Mouse (Mus musculus) fibroblast of lung, adult 2 months (primary cell): Measurements from ENCODE around the gene Atp6v1e2.

Experiments used
- DNase-seq: peaks from one replicate; pipeline ENCODE4 v3.0.0-alpha.2; 2011; ENCODE audit warnings: low read depth

Gene Atp6v1e2

DNA sequence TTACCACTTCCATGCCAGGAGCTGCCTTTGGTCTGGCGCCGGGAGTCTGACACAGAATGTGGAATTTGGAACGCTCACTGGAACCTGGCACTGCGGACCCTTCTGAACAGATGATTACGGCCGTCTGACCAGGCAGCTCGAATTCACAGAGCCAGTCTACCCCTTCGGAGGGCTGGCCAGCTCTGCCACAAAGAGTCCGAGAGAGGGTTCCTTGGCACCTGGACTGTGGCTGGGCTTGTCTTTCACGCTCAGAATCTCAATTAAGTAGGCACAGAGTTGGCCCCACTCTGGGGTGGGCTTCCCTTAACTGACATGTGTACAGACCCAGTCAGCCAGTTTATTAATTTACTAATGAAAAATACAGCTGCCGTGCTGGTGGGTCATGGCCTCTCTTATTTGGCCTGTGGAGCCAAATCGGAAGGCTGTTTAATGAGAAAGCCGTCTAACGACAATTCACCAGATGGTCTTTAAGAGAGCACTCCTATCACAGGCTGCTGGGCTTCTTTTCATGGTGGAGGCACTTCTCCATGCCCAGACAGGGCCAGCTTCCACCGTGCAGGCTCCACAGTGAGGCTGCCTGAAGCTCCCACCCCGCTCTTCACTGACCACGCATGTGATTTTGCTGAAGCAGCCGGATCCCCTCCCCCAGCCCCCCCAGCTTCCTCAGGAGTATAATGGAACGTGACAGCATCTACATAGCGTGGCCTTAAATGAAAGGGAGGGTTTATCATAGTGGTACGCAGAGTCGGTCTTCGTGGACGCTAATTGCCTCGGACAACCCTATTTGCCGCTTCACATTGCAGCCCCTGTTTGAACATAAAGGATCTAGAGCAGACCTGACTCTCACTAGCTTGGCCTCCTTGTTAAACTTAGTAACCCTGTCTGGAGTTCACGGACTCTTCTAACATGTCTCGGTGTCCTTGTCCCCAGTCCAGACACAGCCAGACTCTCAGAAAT is at the start of gene Atp6v1e2:
Atp6v1e2 (minus strand) TSS at position 58 of the 957 bp plus-strand sequence.
- no peak for DNase-seq

DNA sequence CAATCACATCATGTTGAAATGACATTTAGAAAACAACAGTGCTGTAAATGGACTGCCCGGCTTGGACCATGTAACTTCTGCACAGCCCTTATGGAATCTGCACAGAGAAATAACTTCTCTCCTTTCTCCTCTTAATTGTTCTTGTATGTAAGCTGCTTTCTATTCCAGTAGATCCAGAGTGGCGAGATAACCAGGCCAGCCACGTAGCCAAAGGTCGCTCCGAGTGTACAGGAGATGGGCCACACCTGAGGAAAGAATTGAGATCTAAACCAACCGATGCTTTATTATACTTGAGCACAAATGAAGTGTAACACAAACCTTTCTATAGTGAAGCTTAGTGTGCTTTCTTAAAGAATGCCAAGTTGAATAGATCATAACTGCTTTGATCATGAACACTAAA is 49.6 kb upstream of the Atp6v1e2 start:
- DNase-seq, result no peak

DNA sequence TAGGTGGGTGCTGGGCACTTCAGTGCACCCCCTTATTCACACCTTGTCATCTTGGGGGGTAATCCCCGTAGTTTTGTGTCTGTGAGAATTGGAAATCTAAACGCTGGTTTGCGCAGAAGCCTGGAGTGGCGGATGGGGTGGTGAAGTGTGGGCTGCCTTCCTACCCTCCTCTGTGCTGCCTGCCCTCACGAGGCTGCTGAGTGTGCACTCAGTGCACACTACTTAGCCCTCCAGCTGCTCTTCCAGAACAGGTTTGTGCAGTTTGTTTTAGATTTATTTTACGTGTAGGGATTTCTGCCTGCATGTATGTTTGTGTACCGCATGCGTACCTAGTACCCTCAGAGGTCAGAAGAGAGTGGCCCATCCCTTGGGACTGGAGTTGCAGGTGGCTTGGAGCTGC is 43.6 kb upstream of the Atp6v1e2 start:
- DNase-seq, result no peak

DNA sequence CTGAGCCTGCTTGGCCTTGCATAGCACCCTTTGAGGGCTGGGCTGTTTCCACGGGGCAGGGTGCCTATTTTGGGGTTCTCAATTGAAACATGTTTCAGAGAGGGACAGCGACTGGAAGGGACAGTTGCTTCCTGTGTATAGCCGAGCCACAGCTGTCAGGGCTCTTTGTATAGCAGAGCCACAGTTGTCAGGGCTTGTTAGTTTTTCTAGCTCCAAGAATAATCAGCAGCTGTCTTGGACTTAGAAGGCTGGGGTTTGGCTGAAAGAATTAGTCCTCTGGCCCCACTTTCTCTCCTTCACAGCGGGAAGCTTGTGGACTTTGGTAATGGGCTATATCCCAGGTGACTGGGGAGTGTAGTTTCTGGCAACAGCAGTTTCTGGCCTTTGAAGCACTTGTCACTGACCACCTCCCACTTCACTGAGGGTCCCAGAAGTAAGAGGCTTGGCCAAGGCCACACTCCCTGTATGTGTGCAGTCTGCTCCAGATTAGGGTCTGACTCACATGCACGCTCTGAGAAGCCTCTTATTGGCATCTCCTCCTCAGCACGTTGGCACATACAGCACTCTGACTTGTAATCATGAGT is 41.0 kb upstream of the Atp6v1e2 start:
- DNase-seq, result peak; percentile 54

DNA sequence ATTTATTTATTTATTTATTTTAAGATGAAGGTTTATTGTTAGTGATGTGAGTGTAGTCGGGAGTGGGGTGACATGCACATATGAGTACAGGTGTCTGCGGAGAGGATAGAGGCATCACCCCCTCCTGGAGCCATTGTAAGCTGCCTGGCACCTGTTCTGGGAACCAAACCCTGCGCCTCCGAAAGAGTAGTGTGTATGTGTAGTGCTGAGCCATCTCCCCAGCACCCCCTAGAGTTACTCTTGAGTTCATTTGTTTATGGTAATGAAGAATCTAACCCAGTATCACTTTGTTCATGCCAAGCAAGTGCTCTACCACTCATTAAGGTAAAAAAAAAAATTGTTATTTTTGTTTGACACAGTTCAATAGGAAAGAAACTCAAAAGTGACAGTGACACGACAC is 40.5 kb upstream of the Atp6v1e2 start:
- DNase-seq, result no peak

DNA sequence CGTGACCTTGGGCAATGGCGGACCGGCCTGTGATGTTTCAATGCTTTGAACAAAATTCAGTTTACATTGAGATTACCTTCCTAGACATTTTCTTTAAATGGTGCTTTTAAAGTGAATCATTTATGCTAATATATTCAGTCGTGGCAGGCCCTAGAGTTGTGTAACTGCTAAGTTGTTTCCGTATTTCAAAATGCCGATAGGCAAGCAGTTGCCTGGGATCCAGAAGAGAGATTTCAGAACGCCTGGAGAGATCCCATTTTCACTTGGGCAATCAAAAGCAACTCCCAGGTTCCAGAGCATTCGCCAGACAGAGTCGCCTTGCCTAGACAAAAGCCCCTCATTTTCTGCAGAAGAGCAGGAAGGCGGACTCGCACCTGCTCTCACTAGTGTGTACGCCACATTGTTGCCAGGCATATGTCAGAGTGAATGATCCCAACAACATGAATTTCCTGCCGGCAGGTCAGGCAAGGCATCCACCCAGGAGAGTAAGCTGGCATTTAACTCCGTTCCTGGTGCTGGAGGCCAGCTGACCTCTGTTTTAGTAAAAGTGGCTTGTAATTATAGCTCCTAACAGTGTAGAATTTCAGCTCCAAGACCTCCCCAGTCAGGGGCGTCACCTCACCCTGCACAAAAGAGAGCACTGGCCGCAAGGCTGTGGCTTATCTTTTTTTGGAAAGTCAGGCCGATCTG is 38.9 kb upstream of the Atp6v1e2 start:
- DNase-seq, result peak; percentile 36

DNA sequence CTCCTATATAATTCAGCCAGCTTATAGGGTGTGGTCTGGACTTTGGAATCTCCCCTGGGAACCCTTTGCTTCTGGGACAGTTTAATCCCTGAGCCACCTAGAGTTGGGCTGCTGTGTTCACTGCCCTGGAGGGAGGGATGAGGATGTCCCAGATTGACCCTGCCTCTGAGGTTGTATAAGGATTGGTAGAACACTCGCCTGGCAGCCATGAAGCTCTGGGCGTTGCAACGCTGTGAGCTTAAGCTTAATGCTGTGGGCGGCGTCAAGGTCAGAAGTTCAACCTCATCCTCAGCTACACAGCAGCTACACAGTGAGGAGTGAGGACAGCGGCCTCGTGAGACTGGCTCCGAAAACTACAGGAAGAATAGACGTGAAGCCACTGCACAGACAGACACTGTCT is 34.8 kb upstream of the Atp6v1e2 start:
- no peak for DNase-seq

DNA sequence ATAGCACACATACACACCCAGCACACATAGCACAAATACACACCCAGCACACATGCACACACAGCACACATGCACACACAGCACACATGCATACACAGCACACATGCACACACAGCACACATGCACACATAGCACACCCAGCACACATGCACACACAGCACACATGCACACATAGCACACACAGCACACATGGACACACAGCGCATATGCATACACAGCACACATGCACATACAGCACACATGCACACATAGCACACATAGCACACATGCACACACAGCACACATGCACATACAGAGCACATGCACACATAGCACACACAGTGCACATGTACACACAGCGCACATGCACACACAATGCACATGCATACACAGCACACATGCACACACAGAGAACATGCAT is 34.0 kb upstream of the Atp6v1e2 start:
- no peak for DNase-seq

DNA sequence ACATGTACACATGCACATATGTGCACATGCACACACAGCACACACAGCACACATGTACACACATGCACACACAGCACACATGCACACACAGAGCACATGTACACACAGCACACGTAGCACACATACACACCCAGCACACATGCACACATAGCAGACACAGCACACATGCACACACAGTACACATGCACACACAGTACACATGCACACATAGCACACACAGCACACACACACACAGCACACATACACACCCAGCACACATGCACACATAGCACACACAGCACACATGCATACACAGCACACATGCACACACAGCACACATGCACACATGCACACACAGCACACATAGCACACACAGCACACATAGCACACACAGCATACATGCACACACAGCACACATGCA is 33.5 kb upstream of the Atp6v1e2 start:
- no peak for DNase-seq

DNA sequence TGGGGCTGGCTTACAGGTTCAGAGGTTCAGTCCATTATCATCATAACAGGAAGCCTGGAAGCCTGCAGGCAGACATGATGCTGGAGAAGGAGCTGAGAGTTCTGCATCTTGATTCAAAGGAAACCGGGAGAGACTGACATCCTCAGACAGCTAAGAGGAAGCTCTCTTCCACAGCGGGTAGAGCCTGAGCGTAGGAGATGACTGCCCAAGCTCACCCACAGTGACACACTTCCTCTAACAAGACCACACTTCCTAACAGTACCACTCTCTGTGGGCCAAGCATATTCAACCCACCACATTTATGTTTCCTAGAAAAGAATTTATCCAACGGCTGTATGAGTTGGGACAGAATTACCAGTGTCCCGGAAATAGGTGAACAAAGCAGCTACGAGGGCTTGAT is 30.8 kb upstream of the Atp6v1e2 start:
- no peak for DNase-seq

DNA sequence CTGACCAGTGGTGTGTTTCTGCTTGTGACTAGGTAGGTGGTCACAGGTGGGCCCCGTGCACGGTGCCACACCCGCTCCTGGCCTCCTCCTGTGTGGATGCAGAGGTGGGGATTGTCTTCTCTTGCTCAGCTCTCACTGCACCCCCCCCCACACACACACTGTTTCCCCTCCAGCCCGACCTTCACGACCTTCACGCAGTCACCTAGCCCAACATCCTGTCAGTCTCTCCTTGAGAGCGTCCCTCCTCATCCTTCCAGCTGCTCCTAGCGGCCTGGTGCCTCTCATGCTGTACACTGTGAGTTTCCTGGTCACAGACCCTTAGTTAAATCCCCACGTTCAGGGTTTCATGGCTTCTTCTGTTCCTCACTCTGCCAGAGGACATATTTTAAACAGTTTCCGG is 28.7 kb upstream of the Atp6v1e2 start:
- no peak for DNase-seq

DNA sequence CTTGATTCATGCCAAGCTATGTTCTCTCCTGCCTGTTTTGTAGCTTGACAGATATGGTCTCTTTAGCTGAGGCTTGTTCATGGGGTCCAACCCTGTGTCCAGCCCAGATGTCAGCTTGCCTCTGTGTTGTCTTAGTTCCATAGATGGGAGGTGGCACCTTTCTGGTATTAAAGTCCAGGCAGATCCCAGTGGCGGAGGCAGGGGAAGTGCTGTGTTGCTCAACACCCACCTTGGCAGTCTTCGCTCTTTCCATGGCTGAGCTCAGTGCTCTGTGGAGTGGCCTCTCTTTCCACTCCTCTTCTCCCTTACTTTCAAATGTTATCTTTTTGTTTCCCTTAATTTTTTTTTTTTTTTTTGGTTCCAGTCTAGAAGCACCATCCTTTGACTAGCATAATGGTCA is 25.4 kb upstream of the Atp6v1e2 start:
- no peak for DNase-seq

DNA sequence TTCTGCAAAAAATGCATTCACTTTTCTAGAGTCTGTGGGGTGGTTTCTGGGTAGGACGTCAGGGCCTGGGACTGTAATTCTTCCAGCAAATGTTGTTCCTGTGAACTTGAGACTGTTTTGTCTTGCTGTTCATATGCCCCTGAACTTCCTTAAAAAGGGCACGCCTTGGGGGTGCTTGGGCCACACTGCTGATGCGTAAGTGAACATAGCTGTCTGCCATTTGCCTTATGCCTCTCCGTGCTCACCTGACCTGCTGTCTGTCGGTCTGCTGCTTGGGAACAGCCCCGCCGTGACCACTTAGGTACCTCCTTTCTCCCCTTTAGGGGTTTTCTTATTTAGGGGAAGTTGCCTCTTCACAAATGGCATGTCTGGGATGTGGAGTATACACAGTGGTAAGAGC is 24.2 kb upstream of the Atp6v1e2 start:
- no peak for DNase-seq

DNA sequence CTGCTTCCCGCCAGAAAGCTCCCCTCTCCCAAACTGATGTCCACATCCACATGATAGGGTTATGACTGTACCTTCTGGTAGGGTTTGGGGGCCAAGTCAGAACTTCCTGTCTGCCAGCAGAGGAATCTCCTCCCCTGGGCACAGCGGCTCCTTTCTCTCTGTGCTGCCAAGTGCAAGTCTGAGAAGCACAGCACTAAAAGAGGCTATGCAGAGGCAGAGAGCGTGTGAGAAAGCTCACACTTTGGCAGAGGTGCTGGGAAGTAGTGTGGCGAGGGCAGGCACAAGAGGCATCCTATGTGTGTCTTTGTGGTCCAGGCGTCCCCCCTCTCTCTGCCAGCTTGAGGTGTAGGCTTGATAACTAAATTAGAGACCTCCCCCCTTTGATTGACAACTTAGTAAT is 23.3 kb upstream of the Atp6v1e2 start:
- DNase-seq, result no peak

DNA sequence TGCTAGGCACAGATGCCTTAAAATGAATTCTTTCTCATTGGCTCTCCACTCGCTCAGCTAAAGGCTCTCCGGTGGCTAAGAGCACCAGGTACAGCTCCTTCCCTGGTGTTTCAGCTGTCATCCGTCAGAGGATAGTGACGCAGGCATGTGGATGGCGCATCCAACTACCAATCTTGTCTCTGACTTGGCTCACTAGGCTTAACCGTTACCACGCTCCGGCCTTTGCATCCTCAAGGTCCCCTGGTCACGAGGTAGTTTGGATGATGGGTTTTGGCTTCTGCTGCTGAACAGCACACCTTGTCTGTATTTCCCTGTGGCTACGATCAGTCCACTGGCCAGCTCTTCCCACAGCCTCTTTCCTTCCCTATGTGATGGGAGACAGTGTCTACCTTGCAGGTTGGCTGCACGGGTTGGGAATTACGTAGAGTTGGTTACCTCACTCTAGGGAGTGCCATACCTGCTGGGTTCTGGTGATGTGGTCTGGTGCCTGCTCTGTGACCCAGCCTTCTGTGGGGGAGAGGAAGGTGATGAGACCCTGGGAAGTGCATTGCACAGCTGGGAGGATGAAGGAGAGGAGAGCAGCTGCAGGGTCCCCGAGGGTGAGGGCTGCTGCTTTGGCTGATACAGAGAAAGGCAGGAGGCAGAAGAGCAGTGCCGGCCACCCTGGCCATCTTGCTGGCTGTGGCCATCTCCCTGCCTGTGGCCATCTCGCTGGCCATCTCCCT is 22.5 kb upstream of the Atp6v1e2 start:
- DNase-seq, result no peak

DNA sequence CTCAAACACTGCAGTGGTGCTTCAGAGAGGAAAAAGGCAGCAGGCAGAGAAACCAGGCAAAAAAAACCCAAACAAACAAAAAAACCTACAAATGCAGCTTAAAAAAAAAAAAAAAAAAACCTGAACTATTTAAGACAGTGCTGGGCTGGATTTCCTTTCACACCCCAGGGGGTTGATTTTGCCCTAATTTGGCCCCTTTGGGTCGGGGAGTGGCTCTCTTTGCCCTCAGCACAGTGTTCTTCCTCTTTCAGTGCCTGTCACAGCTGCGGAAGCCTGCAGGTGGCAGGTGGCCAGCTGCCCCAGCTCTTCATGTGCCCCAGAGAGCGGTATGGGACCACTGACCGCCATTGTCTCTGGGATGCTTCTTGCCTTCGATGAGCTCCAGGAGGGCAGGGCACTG is 21.9 kb upstream of the Atp6v1e2 start:
- DNase-seq, result no peak

DNA sequence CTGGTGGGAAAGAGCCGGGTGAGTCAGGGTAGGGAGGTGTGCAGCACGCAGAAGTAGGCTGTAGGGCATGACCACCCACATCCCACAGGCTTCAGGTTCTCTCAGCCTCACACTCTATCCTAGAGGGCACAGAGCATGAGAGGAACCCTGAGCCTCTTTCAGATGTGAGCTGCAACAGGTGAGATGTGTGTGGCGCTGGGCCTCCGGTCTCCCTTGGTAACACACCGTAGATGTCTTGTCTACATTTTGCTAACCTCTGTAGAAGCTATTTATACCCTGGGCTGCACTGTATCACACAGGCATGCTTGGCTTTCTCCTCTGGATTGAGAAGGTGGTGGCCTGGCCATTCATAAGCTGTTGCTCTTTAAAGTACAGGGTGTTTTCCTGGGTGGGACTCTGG is 20.9 kb upstream of the Atp6v1e2 start:
- DNase-seq, result no peak

DNA sequence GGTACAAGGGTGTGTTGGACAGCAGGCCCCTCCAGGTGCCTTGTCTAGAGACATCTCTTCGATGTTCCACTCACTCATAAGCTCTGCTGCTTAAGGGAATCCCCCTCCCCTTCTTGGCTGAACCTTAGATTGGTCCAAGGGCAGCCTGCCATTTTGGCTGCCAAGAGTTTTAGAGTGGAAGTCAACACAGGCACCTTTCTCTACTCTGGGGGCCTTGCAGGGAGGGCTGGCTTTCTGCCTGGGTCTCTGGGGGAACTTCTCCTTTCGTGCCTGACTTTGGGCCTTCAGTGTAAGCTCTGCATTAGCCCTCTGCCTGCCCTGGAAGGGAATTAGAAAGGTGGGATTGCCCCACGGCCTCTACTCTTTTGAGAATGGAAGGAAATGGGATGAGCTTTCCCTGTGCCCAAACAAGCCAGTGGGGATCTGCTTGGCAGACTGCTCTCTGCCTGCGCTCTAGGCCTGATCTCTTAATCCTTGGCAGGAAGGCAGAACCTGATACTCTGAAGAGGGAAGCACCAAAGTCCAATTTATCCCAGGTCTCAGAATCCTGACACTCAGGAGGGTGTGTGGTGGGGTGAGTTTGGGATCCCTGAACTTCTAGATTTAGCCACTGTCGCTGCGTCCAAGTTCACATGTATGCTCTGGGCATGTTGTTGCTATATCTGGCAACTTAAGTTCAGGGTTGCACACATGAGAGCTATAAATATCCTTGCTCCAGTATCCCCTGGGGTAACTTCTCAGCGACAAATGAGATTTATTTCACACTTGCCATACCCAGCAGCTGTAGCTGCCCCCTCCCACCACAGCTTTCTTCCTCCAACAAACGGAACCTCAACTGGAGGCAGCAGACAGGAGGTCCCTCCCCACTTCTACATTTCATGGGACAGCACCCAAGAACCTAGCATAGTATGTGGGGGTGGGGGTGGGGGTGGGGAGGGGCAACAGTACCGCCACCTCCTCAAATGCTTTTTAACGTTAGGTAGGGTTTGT is 20.1 kb upstream of the Atp6v1e2 start:
- DNase-seq, result no peak

DNA sequence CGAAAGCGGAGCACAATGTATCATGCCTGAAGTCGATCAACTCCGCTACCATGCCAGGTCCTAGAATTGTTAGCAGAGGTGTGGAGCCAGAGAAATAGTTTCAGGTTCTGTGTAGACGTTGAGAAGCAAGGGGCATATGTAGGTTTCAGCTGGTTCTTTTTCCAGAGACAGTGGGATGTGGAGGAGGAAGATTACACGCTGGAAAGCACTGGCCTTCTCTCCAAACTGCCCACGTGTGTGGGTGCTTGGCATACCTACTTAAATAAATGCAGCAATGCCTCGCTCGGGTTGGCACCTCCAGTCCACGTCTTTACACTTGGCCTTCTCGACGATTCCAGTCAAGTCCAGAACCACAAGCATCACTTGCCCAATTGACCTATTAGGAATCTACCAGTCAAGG is 19.4 kb upstream of the Atp6v1e2 start:
- DNase-seq, result no peak

DNA sequence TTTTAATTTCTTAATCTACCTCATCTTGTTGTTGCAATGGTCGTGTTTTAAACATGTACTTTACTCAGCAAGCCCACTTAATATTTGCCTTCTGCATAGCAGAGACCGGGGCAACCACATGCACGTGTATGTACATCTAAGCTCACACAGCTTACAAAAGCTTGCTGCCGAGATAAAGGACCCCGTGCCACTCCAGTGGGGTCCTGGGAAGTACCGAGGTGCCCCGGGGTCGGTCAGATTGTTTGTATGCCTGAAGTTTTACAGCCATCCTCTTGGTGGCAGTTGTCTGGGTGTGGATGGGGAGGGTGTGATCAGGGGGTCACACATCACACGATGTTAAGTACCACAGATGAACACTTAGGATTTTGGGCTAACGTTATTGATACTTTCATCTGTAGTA is 18.3 kb upstream of the Atp6v1e2 start:
- no peak for DNase-seq

DNA sequence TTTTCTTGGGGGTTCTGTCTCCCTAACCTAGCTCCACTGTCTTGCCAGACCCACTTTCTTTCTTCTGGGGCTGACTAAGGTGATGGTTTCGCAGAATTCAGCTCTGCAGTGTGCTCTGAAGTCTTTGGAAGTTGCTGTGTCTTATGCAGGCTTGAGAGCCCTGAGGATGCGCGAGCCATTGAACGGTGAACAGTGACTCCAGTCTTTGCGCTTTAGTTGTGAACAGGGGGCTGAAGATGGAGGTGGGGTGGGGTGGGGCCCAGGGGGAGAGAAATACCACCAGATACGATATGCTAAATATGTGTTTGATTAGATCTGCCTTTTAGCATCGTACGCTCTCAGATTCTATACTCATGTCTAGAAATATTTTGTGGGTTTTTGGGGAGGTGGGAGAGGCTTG is 17.4 kb upstream of the Atp6v1e2 start:
- no peak for DNase-seq
